Mouse (Mus musculus): Measurements from ENCODE around the gene Thbs1. TPM values are rescaled to one million over a fixed set of nuclear protein-coding genes. Genes with fewer than 3 reads are reported as not detected.

Thbs1 gene
- polyA plus RNA-seq, 1 experiment: 11.7 TPM

GRCm38 (mm10) chr2:118118515-118118914 lies 6.8 kb downstream of the Thbs1 start:
- Histone ChIP-seq H3K27ac (ENCODE audit: insufficient read depth, low read length) (no peak overlapping the region), H3K4me1 (ENCODE audit: control insufficient read depth, insufficient read depth, insufficient read length) (no peaks in the 10 kb centered on the region), H3K36me3 (ENCODE audit: control insufficient read depth, insufficient read depth, low read length) (no peaks in the 10 kb centered on the region), H3K4me3 (ENCODE audit: extremely low read depth, insufficient read depth, insufficient read length) (no peak overlapping the region), H3K27me3 (ENCODE audit: control insufficient read depth, insufficient read depth, low read length) (no peaks in the 10 kb centered on the region)
- TF ChIP-seq CTCF (IDR thresholded peaks at IDR 0.05; ENCODE audit: extremely low read depth, insufficient read depth, insufficient read length, insufficient replicate concordance): no peak
- TF ChIP-seq POLR2A (IDR thresholded peaks at IDR 0.05; ENCODE audit: low read depth, low read length): no peak
- no peak for DNase-seq (ENCODE audit: low read depth in 1 of 2, low spot score in 2 of 2)
- WGBS: 90% methylated on average over 7 of the region's 7 CpGs

- no peak overlapping the region for H3K27ac ChIP-seq (ENCODE audit: insufficient read depth, low read length)
- WGBS: 98% methylated on average over 12 of the region's 12 CpGs
- H3K27me3 ChIP-seq (ENCODE audit: control insufficient read depth, insufficient read depth, low read length): no peaks in the 10 kb centered on the region
- TF ChIP-seq POLR2A (IDR thresholded peaks at IDR 0.05; ENCODE audit: low read depth, low read length): no peak
- TF ChIP-seq CTCF (IDR thresholded peaks at IDR 0.05; ENCODE audit: extremely low read depth, insufficient read depth, insufficient read length, insufficient replicate concordance): no peak
- no peak for DNase-seq (ENCODE audit: low read depth in 1 of 2, low spot score in 2 of 2)
- no peaks in the 10 kb centered on the region for H3K4me1 ChIP-seq (ENCODE audit: control insufficient read depth, insufficient read depth, insufficient read length)
- no peaks in the 10 kb centered on the region for H3K36me3 ChIP-seq (ENCODE audit: control insufficient read depth, insufficient read depth, low read length)
- H3K4me3 ChIP-seq (ENCODE audit: extremely low read depth, insufficient read depth, insufficient read length): no peak overlapping the region
Observed at GRCm38 (mm10) chr2:118119684-118120083, 8.0 kb downstream of the Thbs1 start.

- Histone ChIP-seq H3K4me3 (ENCODE audit: extremely low read depth, insufficient read depth, insufficient read length) (no peak overlapping the region), H3K27ac (ENCODE audit: insufficient read depth, low read length) (no peak overlapping the region), H3K27me3 (ENCODE audit: control insufficient read depth, insufficient read depth, low read length) (no peaks in the 10 kb centered on the region), H3K4me1 (ENCODE audit: control insufficient read depth, insufficient read depth, insufficient read length) (no peaks in the 10 kb centered on the region), H3K36me3 (ENCODE audit: control insufficient read depth, insufficient read depth, low read length) (no peaks in the 10 kb centered on the region)
- 92% methylated on average over 11 of the region's 11 CpGs for WGBS
- TF ChIP-seq CTCF (IDR thresholded peaks at IDR 0.05; ENCODE audit: extremely low read depth, insufficient read depth, insufficient read length, insufficient replicate concordance) (no peak), POLR2A (IDR thresholded peaks at IDR 0.05; ENCODE audit: low read depth, low read length) (no peak)
- no peak for DNase-seq (ENCODE audit: low read depth in 1 of 2, low spot score in 2 of 2)
Observed at GRCm38 (mm10) chr2:118120095-118120494, 8.4 kb downstream of the Thbs1 start.

GRCm38 (mm10) chr2:118120751-118121150 lies 9.1 kb downstream of the Thbs1 start:
- Histone ChIP-seq H3K4me1 (ENCODE audit: control insufficient read depth, insufficient read depth, insufficient read length) (no peaks in the 10 kb centered on the region), H3K36me3 (ENCODE audit: control insufficient read depth, insufficient read depth, low read length) (no peaks in the 10 kb centered on the region), H3K4me3 (ENCODE audit: extremely low read depth, insufficient read depth, insufficient read length) (no peak overlapping the region), H3K27ac (ENCODE audit: insufficient read depth, low read length) (no peak overlapping the region), H3K27me3 (ENCODE audit: control insufficient read depth, insufficient read depth, low read length) (no peaks in the 10 kb centered on the region)
- 90% methylated on average over 7 of the region's 7 CpGs for WGBS
- TF ChIP-seq POLR2A (IDR thresholded peaks at IDR 0.05; ENCODE audit: low read depth, low read length): no peak
- TF ChIP-seq CTCF (IDR thresholded peaks at IDR 0.05; ENCODE audit: extremely low read depth, insufficient read depth, insufficient read length, insufficient replicate concordance): no peak
- DNase-seq (ENCODE audit: low read depth in 1 of 2, low spot score in 2 of 2): no peak

- H3K36me3 ChIP-seq (ENCODE audit: control insufficient read depth, insufficient read depth, low read length): no peaks in the 10 kb centered on the region
- no peaks in the 10 kb centered on the region for H3K27me3 ChIP-seq (ENCODE audit: control insufficient read depth, insufficient read depth, low read length)
- TF ChIP-seq CTCF (IDR thresholded peaks at IDR 0.05; ENCODE audit: extremely low read depth, insufficient read depth, insufficient read length, insufficient replicate concordance) (no peak), POLR2A (IDR thresholded peaks at IDR 0.05; ENCODE audit: low read depth, low read length) (no peak)
- no peak for DNase-seq (ENCODE audit: low read depth in 1 of 2, low spot score in 2 of 2)
- WGBS: 92% methylated on average over 6 of the region's 6 CpGs
- H3K4me3 ChIP-seq (ENCODE audit: extremely low read depth, insufficient read depth, insufficient read length): no peak overlapping the region
- H3K27ac ChIP-seq (ENCODE audit: insufficient read depth, low read length): no peak overlapping the region
- H3K4me1 ChIP-seq (ENCODE audit: control insufficient read depth, insufficient read depth, insufficient read length): no peaks in the 10 kb centered on the region
Observed at GRCm38 (mm10) chr2:118122291-118122690, 10.6 kb downstream of the Thbs1 start.

GRCm38 (mm10) chr2:118123743-118124142 lies 12.1 kb downstream of the Thbs1 start:
- no peak for DNase-seq (ENCODE audit: low read depth in 1 of 2, low spot score in 2 of 2)
- Histone ChIP-seq H3K4me1 (ENCODE audit: control insufficient read depth, insufficient read depth, insufficient read length) (no peaks in the 10 kb centered on the region), H3K36me3 (ENCODE audit: control insufficient read depth, insufficient read depth, low read length) (no peaks in the 10 kb centered on the region), H3K4me3 (ENCODE audit: extremely low read depth, insufficient read depth, insufficient read length) (no peak overlapping the region), H3K27ac (ENCODE audit: insufficient read depth, low read length) (no peak overlapping the region), H3K27me3 (ENCODE audit: control insufficient read depth, insufficient read depth, low read length) (no peaks in the 10 kb centered on the region)
- WGBS: 93% methylated on average over 9 of the region's 9 CpGs
- TF ChIP-seq POLR2A (IDR thresholded peaks at IDR 0.05; ENCODE audit: low read depth, low read length) (no peak), CTCF (IDR thresholded peaks at IDR 0.05; ENCODE audit: extremely low read depth, insufficient read depth, insufficient read length, insufficient replicate concordance) (no peak)

- no peak for DNase-seq (ENCODE audit: low read depth in 1 of 2, low spot score in 2 of 2)
- Histone ChIP-seq H3K4me1 (ENCODE audit: control insufficient read depth, insufficient read depth, insufficient read length) (no peaks in the 10 kb centered on the region), H3K27ac (ENCODE audit: insufficient read depth, low read length) (no peak overlapping the region), H3K4me3 (ENCODE audit: extremely low read depth, insufficient read depth, insufficient read length) (no peak overlapping the region), H3K36me3 (ENCODE audit: control insufficient read depth, insufficient read depth, low read length) (no peaks in the 10 kb centered on the region), H3K27me3 (ENCODE audit: control insufficient read depth, insufficient read depth, low read length) (no peaks in the 10 kb centered on the region)
- WGBS: 93% methylated on average over 7 of the region's 7 CpGs
- TF ChIP-seq CTCF (IDR thresholded peaks at IDR 0.05; ENCODE audit: extremely low read depth, insufficient read depth, insufficient read length, insufficient replicate concordance) (no peak), POLR2A (IDR thresholded peaks at IDR 0.05; ENCODE audit: low read depth, low read length) (no peak)
Observed at GRCm38 (mm10) chr2:118124437-118124836, 12.8 kb downstream of the Thbs1 start.

All from spleen, adult 2 months (tissue).